Mouse (Mus musculus) intestine, embryonic 14.5 days (tissue): ENCODE measurements around the gene Scnn1a. TPM values are rescaled to one million over a fixed set of nuclear protein-coding genes. Genes with fewer than 3 reads are reported as not detected.

Source experiments
- ATAC-seq: fragments of 200-750 bp; cut with Nextera tagmentation; replicated peaks from 2 replicates; pipeline ENCODE4 v1.8.0; 2017; ENCODE audit warnings: low read depth, moderate number of reproducible peaks, moderate TSS enrichment, moderate library complexity; ENCODE audit not compliant: low FRiP score, low TSS enrichment
- DNase-seq: peaks from one replicate; pipeline ENCODE4 v3.0.0-alpha.2; 2018; ENCODE audit warnings: low spot score
- H3K27ac ChIP-seq: fragments of 300-500 bp; sonication (generic); 2 replicates; pipeline ENCODE4 v1.5.1; 2014; ENCODE audit warnings: low read depth, mild to moderate bottlenecking, control low read depth
- H3K27me3 ChIP-seq: fragments of 300-500 bp; sonication (generic); replicated peaks from 2 replicates; pipeline ENCODE4 v1.6.1; 2014; ENCODE audit warnings: low read length, control low read depth; ENCODE audit not compliant: control insufficient read depth, insufficient read depth
- H3K36me3 ChIP-seq: fragments of 300-500 bp; sonication (generic); 2 replicates; pipeline ENCODE4 v1.6.1; 2014; ENCODE audit warnings: low read length, control low read depth; ENCODE audit not compliant: control insufficient read depth, insufficient read depth
- H3K4me1 ChIP-seq: fragments of 300-500 bp; sonication (generic); replicated peaks from 2 replicates; pipeline ENCODE4 v1.6.1; 2014; ENCODE audit warnings: low read length, control low read depth, mixed read lengths; ENCODE audit not compliant: control insufficient read depth, insufficient read depth
- H3K4me2 ChIP-seq: fragments of 300-500 bp; sonication (generic); 2 replicates; pipeline ENCODE4 v1.6.1; 2014; ENCODE audit warnings: low read length
- H3K4me3 ChIP-seq: fragments of 300-500 bp; sonication (generic); 2 replicates; pipeline ENCODE4 v1.5.1; 2014; ENCODE audit warnings: low read depth, low read length, control low read depth, mixed read lengths
- H3K9ac ChIP-seq: fragments of 300-500 bp; sonication (generic); 2 replicates; pipeline ENCODE4 v1.6.1; 2014; ENCODE audit warnings: mild to moderate bottlenecking, low read length
- H3K9me3 ChIP-seq: fragments of 300-500 bp; sonication (generic); 2 replicates; pipeline ENCODE4 v1.6.1; 2016; ENCODE audit warnings: low read length, control low read depth; ENCODE audit not compliant: control insufficient read depth
- WGBS: fragments of 180-500 bp; shearing (Covaris S2); extraction: QIAGEN DNeasy Blood & Tissue Kit; methylation state at CpG from one replicate; pipeline ENCODE4 v1.1.7; 2014; 5-methylcytosine and 5-hydroxymethylcytosine counted together
- polyA plus RNA-seq: library from polyadenylated mRNA; unstranded; fragments of >200 nt; fragmentation: Nextera tagmentation; extraction: Ambion mirVana; gene quantifications from 2 replicates; pipeline ENCODE4 v1.2.1, GENCODE M21; 2014

Scnn1a gene
- polyA plus RNA-seq, 1 experiment from 2014 or later = 2.0 TPM

DNA sequence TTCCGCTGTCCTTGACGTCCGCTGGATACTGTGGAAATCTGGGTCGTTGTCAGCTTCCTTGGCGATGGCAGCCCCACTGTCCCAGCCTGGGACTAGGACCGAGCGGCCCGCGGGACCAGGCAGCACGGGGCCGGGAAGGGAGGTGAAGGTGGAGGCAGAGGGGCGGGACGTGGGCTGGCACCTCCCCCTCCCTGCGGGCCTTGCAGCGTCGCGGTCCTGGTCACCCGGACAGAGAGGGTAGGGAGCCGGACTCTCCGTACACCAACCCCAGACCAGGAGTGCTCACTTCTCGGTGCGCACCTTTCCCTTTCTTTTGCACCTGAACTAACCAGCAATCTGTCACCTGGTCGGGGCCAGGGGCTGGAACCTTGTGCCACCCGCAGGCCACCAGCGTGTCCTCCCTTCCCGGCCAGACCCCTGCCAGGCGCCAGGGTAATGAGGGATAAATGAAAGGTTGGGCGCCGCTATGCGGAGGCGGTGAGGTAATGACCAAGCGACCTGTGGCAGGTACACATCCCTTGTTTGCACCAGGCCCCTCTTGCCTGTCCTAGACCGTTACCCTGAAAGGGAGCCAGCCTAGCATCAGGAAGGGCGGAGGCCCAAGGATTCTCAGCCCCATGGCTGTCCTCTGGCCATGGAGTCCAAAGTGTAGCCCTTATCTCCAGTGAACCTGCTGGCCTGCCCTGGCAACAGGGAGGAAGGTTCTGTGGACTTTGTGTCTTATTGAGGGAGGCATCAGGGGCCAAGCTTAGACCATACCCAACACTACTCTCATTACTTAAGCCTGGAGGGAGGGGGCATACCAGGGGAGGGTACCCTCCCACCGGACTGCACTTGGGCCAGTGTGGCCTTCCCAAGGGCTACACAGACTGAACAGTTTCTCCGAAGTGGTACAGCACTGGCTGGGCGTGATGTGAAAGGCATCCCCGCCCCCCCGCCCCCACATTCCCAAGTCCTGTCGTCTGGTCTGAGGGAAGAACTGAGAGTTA, 60.2 kb downstream of the Scnn1a start, which contains the start of gene Plekhg6:
Gene Plekhg6 (minus strand): TSS at position 422 of the 989 bp plus-strand sequence.
- no peaks in the 10 kb centered on the region for H3K36me3 ChIP-seq
- ATAC-seq = peak; percentile 57
- peak within 1 kb of the TSS; percentile 37 for H3K4me3 ChIP-seq
- H3K9me3 ChIP-seq = no peaks in the 10 kb centered on the region
- peaks cover 21% of the 10 kb centered on the region for H3K27me3 ChIP-seq
- no peak within 1 kb of the TSS for H3K27ac ChIP-seq
- H3K4me1 ChIP-seq = peaks cover 22% of the 10 kb centered on the region
- WGBS = 10% methylated on average over 40 of the region's 40 CpGs
- H3K4me2 ChIP-seq = peak within 1 kb of the TSS; percentile 76
- H3K9ac ChIP-seq = peak within 1 kb of the TSS; percentile 8; the same call in 1 of the 2 replicates
- peak; percentile 65 for DNase-seq

DNA sequence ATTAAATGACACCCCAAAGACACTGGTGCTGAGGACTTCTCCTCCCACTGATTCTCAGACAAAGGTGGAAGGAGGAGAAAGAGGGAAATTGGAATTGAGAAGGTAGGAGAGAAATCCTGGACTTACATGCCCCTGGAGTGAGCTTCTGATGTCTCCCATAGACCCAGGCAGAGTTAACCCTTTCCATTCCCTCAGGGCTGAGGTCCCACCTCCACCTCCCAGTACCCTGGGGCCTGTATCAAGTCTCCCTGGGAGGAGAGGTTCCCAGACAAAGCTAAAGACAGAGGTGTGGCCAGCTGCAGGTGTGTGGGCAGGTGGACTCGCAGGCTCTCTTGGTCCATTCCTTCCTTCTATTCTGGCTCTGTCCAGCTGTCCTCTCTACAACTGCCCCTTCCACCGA, 61.6 kb downstream of the Scnn1a start:
- ATAC-seq (no peak), DNase-seq (no peak)
- no peak overlapping the region for H3K27ac ChIP-seq
- H3K4me2 ChIP-seq = no peak overlapping the region
- H3K36me3 ChIP-seq = no peaks in the 10 kb centered on the region
- no peak overlapping the region for H3K9ac ChIP-seq
- peaks cover 21% of the 10 kb centered on the region for H3K27me3 ChIP-seq
- no peaks in the 10 kb centered on the region for H3K9me3 ChIP-seq
- WGBS = 61% methylated on average over 2 of the region's 2 CpGs
- H3K4me1 ChIP-seq = peaks cover 21% of the 10 kb centered on the region
- no peak overlapping the region for H3K4me3 ChIP-seq

DNA sequence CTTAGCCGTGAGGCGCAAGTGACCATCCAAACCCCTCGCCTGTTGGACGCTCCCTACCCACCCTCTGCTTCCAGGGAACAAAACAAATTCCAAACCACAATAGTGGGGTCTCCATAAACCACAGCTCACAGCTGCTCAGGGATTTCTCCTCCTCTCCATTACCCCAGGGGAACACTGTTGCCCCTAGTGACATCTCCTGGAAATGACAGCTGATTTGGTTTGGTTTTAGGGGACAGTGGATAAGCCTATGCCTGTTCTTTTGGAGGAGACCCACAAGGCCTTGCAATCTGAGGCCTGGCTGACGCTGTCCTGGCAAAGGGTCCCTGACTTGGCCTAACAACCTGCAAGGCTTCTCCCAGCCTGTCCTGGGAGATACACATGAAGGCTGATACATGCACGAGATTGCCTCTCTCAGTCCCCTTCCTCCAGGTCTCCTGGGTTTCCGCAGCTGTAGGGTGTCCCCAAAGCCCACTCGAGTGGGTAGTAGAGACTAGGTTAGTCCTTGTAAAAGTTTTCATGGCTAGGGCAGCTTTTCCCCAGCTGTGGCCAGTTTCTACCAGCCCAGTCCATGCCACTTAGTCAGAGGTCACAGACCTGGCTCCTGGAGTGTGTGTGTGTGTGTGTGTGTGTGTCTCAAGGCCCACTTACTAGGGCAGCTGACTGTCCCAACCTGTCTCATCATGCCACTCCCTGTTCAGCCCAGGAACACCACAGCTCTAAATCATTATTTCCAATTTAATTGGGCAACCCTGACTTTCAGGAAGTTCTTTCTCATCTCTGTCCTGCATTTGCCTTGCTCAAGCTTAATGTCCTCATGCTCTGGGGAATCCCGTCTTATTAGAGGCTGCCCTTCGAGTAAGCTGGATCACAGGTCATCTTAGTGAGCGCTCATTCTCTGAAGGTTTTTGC, 64.9 kb downstream of the Scnn1a start:
- H3K36me3 ChIP-seq = no peaks in the 10 kb centered on the region
- H3K27ac ChIP-seq = no peak overlapping the region
- H3K4me2 ChIP-seq = no peak overlapping the region
- ATAC-seq = no peak
- no peak for DNase-seq
- H3K4me1 ChIP-seq = 0 out of 2 replicates have a peak, but pooled peaks cover 4% of the 10 kb centered on the region
- 72% methylated on average over 11 of the region's 11 CpGs for WGBS
- no peak overlapping the region for H3K9ac ChIP-seq
- H3K9me3 ChIP-seq = no peaks in the 10 kb centered on the region
- H3K4me3 ChIP-seq = no peak overlapping the region
- H3K27me3 ChIP-seq = peaks cover 6% of the 10 kb centered on the region

DNA sequence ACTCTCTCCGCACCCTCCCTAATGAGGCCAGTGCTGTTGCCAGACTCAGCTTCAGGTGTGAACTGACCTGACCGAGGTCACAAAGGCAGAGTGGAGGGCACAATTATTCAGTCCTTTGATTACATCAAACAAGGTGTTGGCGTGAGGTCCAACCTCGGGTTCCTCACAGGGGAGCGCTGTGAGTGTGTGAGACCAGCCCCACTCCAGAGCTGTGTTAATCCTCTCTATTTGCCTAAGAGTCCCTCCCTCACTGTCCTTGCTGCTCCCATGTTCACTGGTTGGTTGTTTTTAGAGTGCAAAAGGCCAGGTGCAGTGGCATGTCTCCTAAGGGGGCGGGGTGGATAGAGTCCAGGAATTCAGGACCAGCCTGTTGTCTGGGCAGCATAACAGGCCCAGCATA, 65.6 kb downstream of the Scnn1a start:
- ATAC-seq (peak; percentile 51), DNase-seq (no peak)
- H3K4me1 ChIP-seq = no peaks in the 10 kb centered on the region
- H3K36me3 ChIP-seq = no peaks in the 10 kb centered on the region
- H3K9ac ChIP-seq = no peak overlapping the region
- H3K4me2 ChIP-seq = no peak overlapping the region
- WGBS = 45% methylated on average over 6 of the region's 6 CpGs
- H3K27me3 ChIP-seq = no peaks in the 10 kb centered on the region; the same call in none of the 2 replicates
- no peak overlapping the region for H3K4me3 ChIP-seq
- H3K9me3 ChIP-seq = no peaks in the 10 kb centered on the region
- H3K27ac ChIP-seq = no peak overlapping the region

DNA sequence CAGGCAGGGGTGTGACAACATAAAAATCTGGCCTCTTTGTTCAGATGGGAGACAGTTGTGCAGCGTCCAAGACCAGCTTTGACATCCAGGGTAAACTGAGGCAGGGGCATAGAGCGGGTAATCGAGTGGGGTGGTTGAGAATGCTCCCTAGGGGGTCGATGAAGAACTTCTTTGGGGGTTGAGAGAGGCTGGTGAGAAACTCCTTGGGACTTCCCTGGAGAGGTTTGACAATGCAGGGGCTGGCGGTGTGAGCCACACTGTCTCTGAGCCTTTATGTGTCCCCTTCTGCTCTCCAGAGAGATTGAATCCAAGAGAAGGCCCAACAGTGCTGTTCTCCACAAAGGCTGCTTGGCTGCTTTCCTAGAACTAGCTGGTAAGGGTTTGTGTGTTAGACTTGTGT, 69.4 kb downstream of the Scnn1a start:
- WGBS = 83% methylated on average over 5 of the region's 5 CpGs
- Histone ChIP-seq H3K36me3 (no peaks in the 10 kb centered on the region), H3K9me3 (no peaks in the 10 kb centered on the region), H3K4me3 (no peak overlapping the region), H3K4me2 (no peak overlapping the region), H3K4me1 (no peaks in the 10 kb centered on the region), H3K27me3 (no peaks in the 10 kb centered on the region), H3K27ac (no peak overlapping the region), H3K9ac (no peak overlapping the region)
- no peak for ATAC-seq
- no peak for DNase-seq

Other genes with a start within 250 kb of the Scnn1a start
- gene Chd4, start 224.7 kb upstream of the Scnn1a start, polyA plus RNA-seq = 74.2 and 74.8 TPM in 2 replicates
- 72.1 and 75.2 TPM in 2 replicates for gene Nop2, start 188.8 kb upstream of the Scnn1a start, polyA plus RNA-seq
- gene Iffo1, start 175.4 kb upstream of the Scnn1a start, polyA plus RNA-seq = 6.7 and 7.6 TPM in 2 replicates
- gene Gapdh, start 154.2 kb upstream of the Scnn1a start, polyA plus RNA-seq = 2,406 and 2,408 TPM in 2 replicates
- 109 and 129 TPM in 2 replicates for gene Ncapd2, start 129.0 kb upstream of the Scnn1a start, polyA plus RNA-seq
- gene Mrpl51, start 128.9 kb upstream of the Scnn1a start, polyA plus RNA-seq = 217 and 221 TPM in 2 replicates
- gene Vamp1, start 105.1 kb upstream of the Scnn1a start, polyA plus RNA-seq = 2.5 and 2.7 TPM in 2 replicates
- 5.7 and 7.1 TPM in 2 replicates for gene Tapbpl, start 88.8 kb upstream of the Scnn1a start, polyA plus RNA-seq
- gene Cd27, start 83.6 kb upstream of the Scnn1a start, polyA plus RNA-seq = 1.4 and 2.1 TPM in 2 replicates
- 0.12 TPM in 1 of 2 replicates, not detected in the other for gene Tuba3a, start 34.6 kb upstream of the Scnn1a start, polyA plus RNA-seq
- 67.4 and 67.8 TPM in 2 replicates for gene Ltbr, start 6.8 kb upstream of the Scnn1a start, polyA plus RNA-seq
- gene Tnfrsf1a, start 28.7 kb downstream of the Scnn1a start, polyA plus RNA-seq = 60.6 and 63.3 TPM in 2 replicates
- gene Plekhg6, start 60.1 kb downstream of the Scnn1a start, polyA plus RNA-seq = 2.4 and 2.8 TPM in 2 replicates
- gene Cd9, start 174.1 kb downstream of the Scnn1a start, polyA plus RNA-seq = 162 and 185 TPM in 2 replicates
- 10.3 and 14.1 TPM in 2 replicates for gene Vwf, start 226.1 kb downstream of the Scnn1a start, polyA plus RNA-seq